Mouse (Mus musculus) intestine, embryonic 15.5 days (tissue): ENCODE results near the gene Zfp658. TPM values are rescaled to one million over a fixed set of nuclear protein-coding genes. Genes with fewer than 3 reads are reported as not detected.

Experiments
- ATAC-seq: fragments of 200-750 bp; cut with Nextera tagmentation; 2 replicates; pipeline ENCODE4 v1.8.0; 2017; ENCODE audit warnings: moderate TSS enrichment, moderate library complexity
- H3K27ac ChIP-seq: fragments of 300-500 bp; sonication (generic); 2 replicates; pipeline ENCODE4 v1.5.1; 2015; ENCODE audit warnings: mild to moderate bottlenecking, inconsistent platforms
- H3K27me3 ChIP-seq: fragments of 300-500 bp; sonication (generic); replicated peaks from 2 replicates; pipeline ENCODE4 v1.6.1; 2015; ENCODE audit warnings: inconsistent platforms
- H3K36me3 ChIP-seq: fragments of 300-500 bp; sonication (generic); 2 replicates; pipeline ENCODE4 v1.6.1; 2015; ENCODE audit warnings: inconsistent platforms
- H3K4me1 ChIP-seq: fragments of 300-500 bp; sonication (generic); replicated peaks from 2 replicates; pipeline ENCODE4 v1.6.1; 2015; ENCODE audit warnings: inconsistent platforms
- H3K4me2 ChIP-seq: fragments of 300-500 bp; sonication (generic); replicated peaks from 2 replicates; pipeline ENCODE4 v1.6.1; 2015; ENCODE audit warnings: mild to moderate bottlenecking, inconsistent platforms
- H3K4me3 ChIP-seq: fragments of 300-500 bp; sonication (generic); replicated peaks from 2 replicates; pipeline ENCODE4 v1.5.1; 2015; ENCODE audit warnings: inconsistent platforms
- H3K9ac ChIP-seq: fragments of 300-500 bp; sonication (generic); 2 replicates; pipeline ENCODE4 v1.6.1; 2015; ENCODE audit warnings: inconsistent platforms
- H3K9me3 ChIP-seq: fragments of 300-500 bp; sonication (generic); 2 replicates; pipeline ENCODE4 v1.6.1; 2016; ENCODE audit warnings: inconsistent platforms
- WGBS: fragments of 180-500 bp; shearing (Covaris S2); methylation state at CpG from one replicate; pipeline ENCODE4 v1.1.7; 2015; 5-methylcytosine and 5-hydroxymethylcytosine counted together
- polyA plus RNA-seq: library from polyadenylated mRNA; unstranded; fragments of >200 nt; fragmentation: Nextera tagmentation; extraction: Ambion mirVana; gene quantifications from 2 replicates; pipeline ENCODE4 v1.2.1, GENCODE M21; 2015

Gene Zfp658
- polyA plus RNA-seq, 1 experiment from 2014 or later, result 2.7 TPM

- Histone ChIP-seq H3K4me2 (no peak overlapping the region), H3K36me3 (no peaks in the 10 kb centered on the region), H3K4me3 (no peak overlapping the region), H3K27me3 (no peaks in the 10 kb centered on the region), H3K9me3 (no peaks in the 10 kb centered on the region), H3K9ac (no peak overlapping the region), H3K4me1 (no peaks in the 10 kb centered on the region), H3K27ac (no peak overlapping the region)
- 76% methylated on average over 4 of the region's 4 CpGs for WGBS
- ATAC-seq, result no peak
Observed at GRCm38 (mm10) chr7:43548206-43548605, 13.8 kb upstream of the Zfp658 start.

DNA sequence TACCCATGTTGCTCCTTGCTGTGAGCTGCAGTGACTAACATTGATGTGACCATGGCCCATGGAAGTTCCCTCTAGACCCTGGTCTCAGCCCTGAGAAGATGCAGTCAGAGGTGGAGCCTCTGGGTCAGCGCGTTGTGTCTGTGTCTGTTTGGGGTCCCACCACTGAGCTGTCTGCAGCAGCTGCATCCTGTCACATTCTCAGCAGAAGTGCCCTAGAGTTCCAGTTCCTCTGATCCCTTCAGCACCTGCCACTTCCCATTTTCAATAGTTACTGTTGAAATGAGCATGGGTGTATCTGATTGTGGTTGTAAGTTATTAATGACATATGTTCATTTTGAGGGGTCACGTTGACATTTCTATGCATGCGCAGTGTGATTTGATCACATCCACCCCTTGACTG is 8.9 kb upstream of the Zfp658 start:
- Histone ChIP-seq H3K9me3 (no peaks in the 10 kb centered on the region), H3K4me2 (no peak overlapping the region), H3K36me3 (no peaks in the 10 kb centered on the region), H3K27ac (no peak overlapping the region), H3K4me3 (no peak overlapping the region), H3K9ac (no peak overlapping the region), H3K4me1 (no peaks in the 10 kb centered on the region), H3K27me3 (no peaks in the 10 kb centered on the region)
- 74% methylated on average over 4 of the region's 4 CpGs for WGBS
- ATAC-seq, result no peak

GRCm38 (mm10) chr7:43554550-43554949 is 7.5 kb upstream of the Zfp658 start:
- Histone ChIP-seq H3K9ac (no peak overlapping the region), H3K9me3 (no peaks in the 10 kb centered on the region), H3K4me2 (no peak overlapping the region), H3K4me3 (no peak overlapping the region), H3K27ac (no peak overlapping the region), H3K36me3 (no peaks in the 10 kb centered on the region), H3K4me1 (no peaks in the 10 kb centered on the region), H3K27me3 (no peaks in the 10 kb centered on the region)
- 48% methylated on average over 3 of the region's 3 CpGs for WGBS
- no peak for ATAC-seq

DNA sequence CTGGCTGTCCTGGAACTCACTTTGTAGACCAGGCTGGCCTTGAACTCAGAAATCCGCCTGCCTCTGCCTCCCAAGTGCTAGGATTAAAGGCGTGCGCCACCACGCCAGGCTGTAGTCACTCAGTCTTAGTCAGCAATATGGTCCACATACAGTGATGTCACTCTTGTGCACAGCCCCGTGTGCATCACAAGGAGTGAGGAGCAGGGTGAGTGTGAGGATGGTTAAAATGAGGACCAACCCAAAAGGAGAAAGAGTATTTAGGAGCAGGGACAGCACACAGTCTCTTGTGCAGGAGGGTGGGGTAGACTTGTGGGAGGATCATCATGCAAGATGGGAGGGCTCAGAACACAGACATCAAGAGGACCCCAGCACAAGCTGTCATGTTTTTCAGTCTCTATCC is 6.7 kb upstream of the Zfp658 start:
- no peak for ATAC-seq
- H3K27ac ChIP-seq, result no peak overlapping the region
- H3K9me3 ChIP-seq, result no peaks in the 10 kb centered on the region

GRCm38 (mm10) chr7:43556901-43557300 is 5.2 kb upstream of the Zfp658 start:
- Histone ChIP-seq H3K9me3 (no peaks in the 10 kb centered on the region), H3K4me3 (no peak overlapping the region), H3K9ac (no peak overlapping the region), H3K27ac (no peak overlapping the region), H3K4me1 (no peaks in the 10 kb centered on the region), H3K27me3 (no peaks in the 10 kb centered on the region), H3K36me3 (no peaks in the 10 kb centered on the region), H3K4me2 (no peak overlapping the region)
- no peak for ATAC-seq
- 41% methylated on average over 1 of the region's 1 CpGs for WGBS

More for the DNA sequence above, 6.7 kb upstream of the Zfp658 start:
- H3K9ac ChIP-seq, result no peak overlapping the region
- no peaks in the 10 kb centered on the region for H3K27me3 ChIP-seq
- H3K4me2 ChIP-seq, result no peak overlapping the region
- no peak overlapping the region for H3K4me3 ChIP-seq
- H3K36me3 ChIP-seq, result no peaks in the 10 kb centered on the region
- no peaks in the 10 kb centered on the region for H3K4me1 ChIP-seq
- 83% methylated on average over 5 of the region's 5 CpGs for WGBS

DNA sequence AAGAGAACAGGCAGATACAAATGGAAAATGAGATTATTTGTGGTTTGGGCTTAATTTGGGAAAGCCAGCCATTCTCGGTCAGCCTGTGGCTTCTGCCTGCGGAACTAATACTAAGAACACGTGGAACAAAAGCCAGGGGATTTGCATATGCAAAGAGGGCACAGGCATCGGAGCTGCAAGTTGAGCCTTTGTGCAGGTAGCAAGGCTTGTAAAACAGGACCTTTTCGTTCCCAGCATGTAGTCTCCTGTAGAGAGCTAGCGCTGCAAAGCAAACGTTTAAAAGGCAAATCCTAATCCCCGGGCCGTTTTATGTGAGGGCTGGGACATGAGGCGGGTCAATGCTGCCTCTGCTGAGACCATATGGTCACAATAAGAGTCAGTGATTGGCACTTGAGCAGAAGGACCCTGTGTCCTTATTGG is 605 bp downstream of the Zfp658 start:
- H3K4me1 ChIP-seq, result peaks cover 11% of the 10 kb centered on the region
- H3K27ac ChIP-seq, result peak overlapping the region; percentile 86
- no peaks in the 10 kb centered on the region for H3K36me3 ChIP-seq
- peak overlapping the region; percentile 70 for H3K4me3 ChIP-seq
- WGBS, result under 1% methylated on average over 10 of the region's 10 CpGs
- no peaks in the 10 kb centered on the region for H3K27me3 ChIP-seq
- no peaks in the 10 kb centered on the region for H3K9me3 ChIP-seq
- H3K9ac ChIP-seq, result peak overlapping the region; percentile 77
- ATAC-seq, result peak; percentile 54
- peak overlapping the region; percentile 84 for H3K4me2 ChIP-seq

- H3K27me3 ChIP-seq, result no peaks in the 10 kb centered on the region
- no peaks in the 10 kb centered on the region for H3K9me3 ChIP-seq
- no peak for ATAC-seq
- 57% methylated on average over 6 of the region's 6 CpGs for WGBS
- H3K4me2 ChIP-seq, result peak overlapping the region; percentile 84
- H3K4me1 ChIP-seq, result peaks cover 11% of the 10 kb centered on the region
- no peaks in the 10 kb centered on the region for H3K36me3 ChIP-seq
- no peak overlapping the region for H3K27ac ChIP-seq
- H3K9ac ChIP-seq, result peak overlapping the region; percentile 77; the same call in 1 of the 2 replicates
- peak overlapping the region; percentile 70; the same call in 1 of the 2 replicates for H3K4me3 ChIP-seq
Observed at GRCm38 (mm10) chr7:43563300-43563699, 1.2 kb downstream of the Zfp658 start.

DNA sequence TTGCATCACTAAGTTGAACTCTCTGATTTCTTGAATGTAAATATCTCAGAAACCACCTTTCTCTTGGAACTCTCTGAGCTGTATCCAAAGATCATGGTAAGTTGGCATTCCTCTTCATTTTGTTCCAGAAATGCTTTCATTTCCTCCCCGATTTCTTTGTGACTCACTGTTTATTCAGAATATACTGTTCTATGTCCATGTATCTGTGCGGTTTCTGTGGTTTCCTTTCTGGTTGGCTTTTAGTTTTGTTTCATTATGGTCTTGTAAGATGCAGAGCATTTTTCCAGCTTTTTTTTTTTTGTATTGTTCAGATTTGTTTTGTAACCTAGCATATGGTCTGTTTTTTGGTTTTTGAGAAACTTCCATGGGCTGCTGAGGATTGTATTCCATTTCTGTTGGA is 9.2 kb downstream of the Zfp658 start:
- H3K4me2 ChIP-seq, result no peak overlapping the region
- H3K36me3 ChIP-seq, result peaks cover 25% of the 10 kb centered on the region
- H3K4me3 ChIP-seq, result no peak overlapping the region
- WGBS, result 88% methylated on average over 2 of the region's 2 CpGs
- no peak for ATAC-seq
- H3K4me1 ChIP-seq, result no peaks in the 10 kb centered on the region
- H3K27ac ChIP-seq, result no peak overlapping the region
- H3K9ac ChIP-seq, result no peak overlapping the region
- H3K27me3 ChIP-seq, result no peaks in the 10 kb centered on the region
- no peaks in the 10 kb centered on the region for H3K9me3 ChIP-seq

- WGBS, result under 1% methylated on average over 37 of the region's 37 CpGs
- Histone ChIP-seq H3K4me2 (peak within 1 kb of the TSS; percentile 72), H3K9ac (peak within 1 kb of the TSS; percentile 63), H3K27me3 (no peaks in the 10 kb centered on the region), H3K36me3 (peaks cover 13% of the 10 kb centered on the region), H3K27ac (peak within 1 kb of the TSS; percentile 86), H3K4me3 (peak within 1 kb of the TSS; percentile 65), H3K9me3 (no peaks in the 10 kb centered on the region), H3K4me1 (peaks cover 6% of the 10 kb centered on the region)
- peak; percentile 98 for ATAC-seq
Observed at GRCm38 (mm10) chr7:43579440-43580171, 17.6 kb downstream of the Zfp658 start, which contains the start of gene Zfp719. Gene Zfp719 (plus strand): TSS chr7:43579610.

- Histone ChIP-seq H3K27me3 (no peaks in the 10 kb centered on the region), H3K9me3 (no peaks in the 10 kb centered on the region), H3K36me3 (peaks cover 16% of the 10 kb centered on the region), H3K9ac (peak overlapping the region; percentile 63), H3K27ac (no peak overlapping the region), H3K4me1 (peaks cover 6% of the 10 kb centered on the region), H3K4me2 (peak overlapping the region; percentile 72), H3K4me3 (peak overlapping the region; percentile 65)
- 59% methylated on average over 5 of the region's 5 CpGs for WGBS
- no peak for ATAC-seq
Observed at GRCm38 (mm10) chr7:43580526-43580925, 18.5 kb downstream of the Zfp658 start.

DNA sequence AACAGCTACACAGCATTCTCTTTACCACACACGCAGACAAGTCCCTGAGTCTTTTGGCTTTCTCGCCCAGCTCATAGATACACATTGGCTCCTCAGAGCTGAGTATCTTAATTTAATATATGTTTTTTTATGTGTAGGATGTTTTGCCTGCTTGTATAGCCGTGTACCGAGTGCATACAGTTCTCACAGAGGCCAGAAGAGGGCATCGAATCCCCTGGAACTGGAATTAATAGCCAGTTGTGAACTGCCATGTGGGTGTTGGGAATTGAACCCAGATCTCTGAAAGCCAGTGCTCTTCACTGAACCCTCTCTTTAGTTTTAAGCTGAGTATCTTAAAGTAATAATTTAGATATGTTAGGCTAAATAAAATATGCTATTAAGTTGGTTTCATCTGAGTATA is 22.7 kb downstream of the Zfp658 start:
- Histone ChIP-seq H3K27me3 (no peaks in the 10 kb centered on the region), H3K9ac (no peak overlapping the region), H3K27ac (no peak overlapping the region), H3K4me1 (peaks cover 6% of the 10 kb centered on the region), H3K9me3 (no peaks in the 10 kb centered on the region), H3K4me2 (no peak overlapping the region), H3K4me3 (no peak overlapping the region), H3K36me3 (peaks cover 46% of the 10 kb centered on the region)
- no peak for ATAC-seq
- 91% methylated on average over 5 of the region's 5 CpGs for WGBS

- Histone ChIP-seq H3K4me1 (peaks cover 5% of the 10 kb centered on the region; the same call in 1 of the 2 replicates), H3K9ac (no peak overlapping the region), H3K4me3 (no peak overlapping the region), H3K36me3 (no peaks in the 10 kb centered on the region), H3K27me3 (no peaks in the 10 kb centered on the region), H3K27ac (no peak overlapping the region), H3K4me2 (no peak overlapping the region), H3K9me3 (no peaks in the 10 kb centered on the region)
- no peak; the same call in 1 of the 2 replicates for ATAC-seq
- WGBS, result 29% methylated on average over 5 of the region's 5 CpGs
Observed at GRCm38 (mm10) chr7:43601884-43602283, 39.8 kb downstream of the Zfp658 start.
